Mouse (Mus musculus): ENCODE results near the gene Tbc1d17. TPM values are rescaled to one million over a fixed set of nuclear protein-coding genes. Genes with fewer than 3 reads are reported as not detected.

Gene Tbc1d17
- total and polyA plus RNA-seq, 2 experiments from 2014 or later: 98.5 to 103 TPM

- Histone ChIP-seq H3K36me3 (ENCODE audit: insufficient read depth, low read length) (peaks cover 27% of the 10 kb centered on the region), H3K4me2 (ENCODE audit: low read depth, low read length) (peak overlapping the region; percentile 63), H3K9me3 (ENCODE audit: low read length) (no peaks in the 10 kb centered on the region), H3K27ac (peak overlapping the region; percentile 70; the same call in 1 of the 2 replicates), H3K27me3 (ENCODE audit: insufficient read depth, low read length) (no peaks in the 10 kb centered on the region), H3K9ac (replicated peaks; ENCODE audit: low read length) (peak overlapping the region; percentile 17; the same call in 1 of the 2 replicates), H3K4me1 (ENCODE audit: insufficient read depth, low read length) (peaks cover 31% of the 10 kb centered on the region), H3K4me3 (ENCODE audit: low read length) (0 out of 2 replicates have a peak overlapping the region, but pooled peaks have one; percentile 99)
- DNase-seq (ENCODE audit: low spot score) (peak; percentile 79), ATAC-seq (no peak)
- TF ChIP-seq CTCF (IDR thresholded peaks at IDR 0.05; ENCODE audit: low read depth): peak; percentile 40; the same call in 1 of the 2 replicates
- 25% methylated on average over 15 of the region's 15 CpGs for WGBS
Measured at GRCm38 (mm10) chr7:44866276-44867009, 17.6 kb upstream of the Tbc1d17 start.

- Histone ChIP-seq H3K36me3 (ENCODE audit: insufficient read depth, low read length) (peaks cover 27% of the 10 kb centered on the region), H3K9me3 (ENCODE audit: low read length) (no peaks in the 10 kb centered on the region), H3K27me3 (ENCODE audit: insufficient read depth, low read length) (no peaks in the 10 kb centered on the region), H3K4me1 (ENCODE audit: insufficient read depth, low read length) (peaks cover 25% of the 10 kb centered on the region), H3K4me3 (ENCODE audit: low read length) (no peak overlapping the region), H3K4me2 (ENCODE audit: low read depth, low read length) (no peak overlapping the region), H3K27ac (peak overlapping the region; percentile 70; the same call in 1 of the 2 replicates), H3K9ac (replicated peaks; ENCODE audit: low read length) (peak overlapping the region; percentile 2; the same call in 1 of the 2 replicates)
- DNase-seq (ENCODE audit: low spot score) (no peak), ATAC-seq (no peak)
- 69% methylated on average over 24 of the region's 24 CpGs for WGBS
- no peak for TF ChIP-seq CTCF (IDR thresholded peaks at IDR 0.05; ENCODE audit: low read depth)
Measured at GRCm38 (mm10) chr7:44864595-44865542, 16.0 kb upstream of the Tbc1d17 start.

GRCm38 (mm10) chr7:44863982-44864494, 15.2 kb upstream of the Tbc1d17 start:
- Histone ChIP-seq H3K4me2 (ENCODE audit: low read depth, low read length) (no peak overlapping the region), H3K27ac (no peak overlapping the region), H3K4me3 (ENCODE audit: low read length) (no peak overlapping the region), H3K27me3 (ENCODE audit: insufficient read depth, low read length) (no peaks in the 10 kb centered on the region), H3K4me1 (ENCODE audit: insufficient read depth, low read length) (peaks cover 25% of the 10 kb centered on the region), H3K9me3 (ENCODE audit: low read length) (no peaks in the 10 kb centered on the region), H3K9ac (replicated peaks; ENCODE audit: low read length) (no peak overlapping the region), H3K36me3 (ENCODE audit: insufficient read depth, low read length) (peaks cover 27% of the 10 kb centered on the region)
- ATAC-seq: no peak
- TF ChIP-seq CTCF (IDR thresholded peaks at IDR 0.05; ENCODE audit: low read depth): no peak
- DNase-seq (ENCODE audit: low spot score): no peak
- 81% methylated on average over 11 of the region's 11 CpGs for WGBS

- peaks cover 27% of the 10 kb centered on the region for H3K36me3 ChIP-seq (ENCODE audit: insufficient read depth, low read length)
- H3K4me1 ChIP-seq (ENCODE audit: insufficient read depth, low read length): peaks cover 27% of the 10 kb centered on the region
- 91% methylated on average over 14 of the region's 14 CpGs for whole genome bisulfite sequencing
- no peak overlapping the region for H3K9ac ChIP-seq (replicated peaks; ENCODE audit: low read length)
- H3K4me3 ChIP-seq (ENCODE audit: low read length): no peak overlapping the region
- no peak overlapping the region for H3K4me2 ChIP-seq (ENCODE audit: low read depth, low read length)
- no peak for ATAC-seq
- no peaks in the 10 kb centered on the region for H3K9me3 ChIP-seq (ENCODE audit: low read length)
- TF ChIP-seq CTCF (IDR thresholded peaks at IDR 0.05; ENCODE audit: low read depth): no peak
- H3K27ac ChIP-seq: no peak overlapping the region
- DNase-seq (ENCODE audit: low spot score): no peak
- no peaks in the 10 kb centered on the region for H3K27me3 ChIP-seq (ENCODE audit: insufficient read depth, low read length)
Measured at GRCm38 (mm10) chr7:44863210-44863609, 14.3 kb upstream of the Tbc1d17 start.

- Histone ChIP-seq H3K27me3 (ENCODE audit: insufficient read depth, low read length) (no peaks in the 10 kb centered on the region), H3K9me3 (ENCODE audit: low read length) (no peaks in the 10 kb centered on the region), H3K4me3 (ENCODE audit: low read length) (no peak overlapping the region), H3K4me1 (ENCODE audit: insufficient read depth, low read length) (peaks cover 23% of the 10 kb centered on the region), H3K36me3 (ENCODE audit: insufficient read depth, low read length) (peaks cover 27% of the 10 kb centered on the region), H3K27ac (no peak overlapping the region), H3K9ac (replicated peaks; ENCODE audit: low read length) (no peak overlapping the region), H3K4me2 (ENCODE audit: low read depth, low read length) (no peak overlapping the region)
- 79% methylated on average over 8 of the region's 8 CpGs for WGBS
- DNase-seq (ENCODE audit: low spot score) (no peak), ATAC-seq (no peak)
- no peak for TF ChIP-seq CTCF (IDR thresholded peaks at IDR 0.05; ENCODE audit: low read depth)
Measured at GRCm38 (mm10) chr7:44862434-44862833, 13.6 kb upstream of the Tbc1d17 start.

- Histone ChIP-seq H3K4me1 (ENCODE audit: insufficient read depth, low read length) (peaks cover 13% of the 10 kb centered on the region), H3K4me2 (ENCODE audit: low read depth, low read length) (no peak overlapping the region), H3K4me3 (ENCODE audit: low read length) (no peak overlapping the region), H3K9ac (replicated peaks; ENCODE audit: low read length) (no peak overlapping the region), H3K27me3 (ENCODE audit: insufficient read depth, low read length) (no peaks in the 10 kb centered on the region), H3K9me3 (ENCODE audit: low read length) (no peaks in the 10 kb centered on the region), H3K27ac (peak overlapping the region; percentile 36; the same call in 1 of the 2 replicates), H3K36me3 (ENCODE audit: insufficient read depth, low read length) (peaks cover 27% of the 10 kb centered on the region)
- no peak for ATAC-seq
- WGBS: 70% methylated on average over 14 of the region's 14 CpGs
- no peak for DNase-seq (ENCODE audit: low spot score)
- TF ChIP-seq CTCF (IDR thresholded peaks at IDR 0.05; ENCODE audit: low read depth): 0 out of 2 replicates have a peak, but pooled peaks have one; percentile 13
Measured at GRCm38 (mm10) chr7:44861429-44861816, 12.5 kb upstream of the Tbc1d17 start.

Data from hindbrain, postnatal 0 days (tissue).